Mouse (Mus musculus) heart, postnatal 0 days (tissue): ENCODE data around the gene Psmd9.

Experiments
- CTCF ChIP-seq: IDR thresholded peaks from 2 replicates; pipeline ENCODE4 v1.5.1; 2016; ENCODE audit warnings: antibody characterized with exemption, control low read depth, low read depth
- EP300 ChIP-seq: IDR thresholded peaks from 2 replicates; pipeline ENCODE4 v1.6.1; 2016; ENCODE audit warnings: antibody characterized with exemption, low read depth

DNA sequence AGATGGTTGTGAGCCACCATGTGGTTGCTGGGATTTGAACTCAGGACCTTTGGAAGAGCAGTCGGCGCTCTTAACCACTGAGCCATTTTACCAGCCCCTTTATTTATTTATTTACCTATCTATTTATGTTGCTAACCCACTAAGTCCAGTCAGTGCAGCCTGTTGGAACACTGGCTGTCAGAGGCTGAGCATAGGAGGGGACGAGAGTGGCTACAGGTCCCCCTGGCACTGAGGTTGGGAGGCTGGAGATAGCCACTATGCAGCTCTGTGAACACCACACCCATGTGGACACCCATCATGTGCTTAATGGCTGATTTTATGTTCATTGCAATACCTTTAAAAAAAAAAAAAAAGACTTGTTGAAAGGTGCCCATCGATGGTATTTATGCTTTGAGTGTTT, 110.0 kb downstream of the Psmd9 start:
- TF ChIP-seq CTCF (no peak), EP300 (no peak)
